Mouse (Mus musculus) erythroid progenitor cell, adult 5-6 weeks (primary cell): ENCODE measurements around the gene Cops7b. TPM values are rescaled to one million over a fixed set of nuclear protein-coding genes. Genes with fewer than 3 reads are reported as not detected.

Experiments used
- ATAC-seq: replicated peaks from 2 replicates; pipeline ENCODE4 v1.8.0; 2016; ENCODE audit warnings: moderate number of reproducible peaks, mild to moderate bottlenecking, moderate TSS enrichment, inconsistent platforms; ENCODE audit not compliant: poor library complexity, low FRiP score, severe bottlenecking
- total RNA-seq, 2 experiments: library from RNA; stranded (forward) in 1 of 2; stranded (reverse) in 1 of 2; fragments of 150-400 nt in 1 of 2; fragments of 186-747, 209-891 nt in 1 of 2; gene quantifications; 2 replicates each; pipeline versions ENCODE4 v1.2.3 to v1.2.4; 2015 to 2017; ENCODE audit warnings: low replicate concordance in 2 of 2

Gene Cops7b
- total RNA-seq, 2 experiments from 2014 or later = 1.7 to 4.9 TPM

GRCm38 (mm10) chr1:86647517-86647916 is 64.8 kb downstream of the Cops7b start:
- ATAC-seq = no peak

DNA sequence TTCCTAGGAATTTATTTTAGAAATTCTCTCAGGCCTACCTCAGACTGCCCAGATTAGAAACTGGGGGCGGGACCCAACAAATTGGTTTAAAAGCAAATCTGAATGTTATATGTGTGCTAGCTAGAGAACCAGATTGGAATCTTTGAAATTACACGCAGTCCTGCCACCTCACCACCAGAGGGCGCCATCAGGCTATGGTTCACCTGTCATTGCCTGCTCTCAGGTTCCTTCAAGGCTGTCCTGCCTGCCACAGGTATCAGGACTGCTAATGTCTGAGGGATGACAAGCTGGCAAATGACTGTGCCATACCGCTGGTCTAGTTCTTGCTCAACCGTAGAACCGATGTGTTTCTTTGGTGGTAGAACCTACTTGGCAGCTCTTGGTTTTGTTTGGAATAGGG is 67.6 kb downstream of the Cops7b start:
- 0 out of 2 replicates have a peak, but pooled peaks have one; percentile 33 for ATAC-seq

DNA sequence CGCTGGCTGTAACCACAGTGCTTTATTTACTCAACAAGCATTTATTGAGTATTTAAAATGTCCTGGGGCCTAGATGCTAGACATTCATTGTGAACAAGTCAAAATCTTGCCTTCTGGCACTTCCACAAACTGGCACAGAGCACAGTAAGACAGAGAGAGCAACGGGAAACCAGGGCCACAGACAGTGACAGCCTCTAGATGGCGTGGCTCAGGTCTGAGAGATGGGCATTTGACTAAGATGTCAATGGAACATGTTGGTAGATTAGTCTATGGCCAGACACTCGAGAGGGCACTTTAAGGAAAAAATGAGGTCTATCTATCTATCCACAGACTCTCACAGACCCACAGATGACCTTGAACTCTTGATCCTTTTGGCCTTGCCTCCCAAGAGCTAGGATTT is 70.0 kb downstream of the Cops7b start:
- no peak for ATAC-seq

DNA sequence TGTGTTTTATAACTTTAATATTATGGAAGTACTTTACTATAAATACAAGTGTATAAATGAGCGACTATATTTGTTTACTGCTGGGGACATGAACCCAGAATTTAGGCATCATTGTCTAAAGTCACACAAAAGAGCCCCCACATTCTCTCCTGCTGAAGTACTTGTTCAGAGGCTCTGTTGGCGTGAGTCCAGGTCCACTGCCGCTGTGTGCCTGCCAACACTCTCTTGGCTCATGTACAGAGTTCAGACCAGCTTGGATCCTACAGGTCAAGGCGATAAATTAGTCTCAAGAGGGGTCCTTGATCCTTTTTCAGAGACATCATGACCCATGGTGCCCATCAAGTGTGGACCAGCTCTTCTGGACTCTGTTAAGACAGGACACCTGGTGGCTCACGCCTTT is 74.4 kb downstream of the Cops7b start:
- ATAC-seq = no peak

Other genes starting within 250 kb of the Cops7b start
- gene Ncl, start 223.5 kb upstream of the Cops7b start, total RNA-seq (2015; ENCODE audit: low replicate concordance) = 148 and 176 TPM in 2 replicates
- 169 and 177 TPM in 2 replicates for gene Ncl, start 223.5 kb upstream of the Cops7b start, total RNA-seq (2017; ENCODE audit: low replicate concordance)
- 1.1 TPM in 1 of 2 replicates, not detected in the other for gene Nmur1, start 156.7 kb upstream of the Cops7b start, total RNA-seq (2015; ENCODE audit: low replicate concordance)
- gene Nmur1, start 156.7 kb upstream of the Cops7b start, total RNA-seq (2017; ENCODE audit: low replicate concordance) = not detected in 2 replicates
- gene Tex44, start 156.6 kb upstream of the Cops7b start, total RNA-seq (2015; ENCODE audit: low replicate concordance) = not detected in 2 replicates
- not detected in 2 replicates for gene Tex44, start 156.6 kb upstream of the Cops7b start, total RNA-seq (2017; ENCODE audit: low replicate concordance)
- gene Ptma, start 56.2 kb upstream of the Cops7b start, total RNA-seq (2015; ENCODE audit: low replicate concordance) = 1,278 and 1,332 TPM in 2 replicates
- 1,012 and 1,167 TPM in 2 replicates for gene Ptma, start 56.2 kb upstream of the Cops7b start, total RNA-seq (2017; ENCODE audit: low replicate concordance)
- gene Pde6d, start 275 bp upstream of the Cops7b start, total RNA-seq (2015; ENCODE audit: low replicate concordance) = 23.4 and 26.8 TPM in 2 replicates
- gene Pde6d, start 275 bp upstream of the Cops7b start, total RNA-seq (2017; ENCODE audit: low replicate concordance) = 4.3 and 13.6 TPM in 2 replicates
- not detected in 2 replicates for gene Nppc, start 87.7 kb downstream of the Cops7b start, total RNA-seq (2015; ENCODE audit: low replicate concordance)
- not detected in 2 replicates for gene Nppc, start 87.7 kb downstream of the Cops7b start, total RNA-seq (2017; ENCODE audit: low replicate concordance)
- gene Dis3l2, start 120.9 kb downstream of the Cops7b start, total RNA-seq (2015; ENCODE audit: low replicate concordance) = 4.0 and 6.7 TPM in 2 replicates
- gene Dis3l2, start 120.9 kb downstream of the Cops7b start, total RNA-seq (2017; ENCODE audit: low replicate concordance) = 2.4 and 6.1 TPM in 2 replicates